Mouse (Mus musculus) liver, adult 2 months (tissue): ENCODE results near the gene Mecom.

Experiments
- CTCF ChIP-seq: fragments of 200-500 bp; IDR thresholded peaks from 2 replicates; pipeline ENCODE4 v1.5.1; 2011; ENCODE audit warnings: low read depth, low read length, control low read depth
- POLR2A ChIP-seq: fragments of 200-500 bp; IDR thresholded peaks from 2 replicates; pipeline ENCODE4 v1.6.1; 2011; ENCODE audit warnings: low read length, control low read depth; ENCODE audit not compliant: insufficient read depth; ENCODE audit errors: extremely low read depth

DNA sequence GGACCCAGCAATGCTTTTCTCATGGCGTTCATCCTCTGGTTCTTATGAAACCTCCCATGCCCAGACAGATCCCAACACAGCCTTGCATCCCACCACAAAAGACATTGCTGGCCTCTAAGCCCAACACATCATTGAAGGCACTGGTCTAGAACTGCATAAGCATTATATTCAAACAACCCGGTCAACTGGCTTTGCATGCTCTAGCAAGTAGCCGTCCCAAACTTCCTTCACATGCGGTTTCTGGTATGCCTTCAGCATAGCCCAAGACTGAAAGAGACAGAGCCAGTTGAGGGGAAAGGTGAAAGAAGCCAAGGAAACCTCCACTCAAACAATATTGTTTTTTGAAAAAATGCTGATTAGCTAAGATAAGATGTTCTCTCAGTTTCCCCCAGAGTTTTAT is 397.7 kb downstream of the Mecom start:
- no peak for TF ChIP-seq CTCF
- no peak for TF ChIP-seq POLR2A
